Mouse (Mus musculus) neural tube, embryonic 12.5 days (tissue): ENCODE data around the gene Zbed6. TPM values are rescaled to one million over a fixed set of nuclear protein-coding genes. Genes with fewer than 3 reads are reported as not detected.
A peak's percentile ranks its signal among the peaks of the same experiment; 100 is the strongest.
"Not testable (repeated sequence)": the region's sequence is repeated elsewhere in the genome, so short reads cannot be mapped to it uniquely, and the experiment has no call there.

Source experiments
- ATAC-seq: fragments of 200-750 bp; cut with Nextera tagmentation; 2 replicates; pipeline ENCODE4 v1.8.0; 2017; ENCODE audit warnings: low read depth, mild to moderate bottlenecking, moderate TSS enrichment, moderate library complexity; ENCODE audit not compliant: low FRiP score
- H3K27ac ChIP-seq: fragments of 300-500 bp; sonication (generic); 2 replicates; pipeline ENCODE4 v1.5.1; 2016
- H3K27me3 ChIP-seq: fragments of 300-500 bp; sonication (generic); replicated peaks from 2 replicates; pipeline ENCODE4 v1.6.1; 2016; ENCODE audit warnings: mild to moderate bottlenecking
- H3K36me3 ChIP-seq: fragments of 300-500 bp; sonication (generic); 2 replicates; pipeline ENCODE4 v1.6.1; 2016; ENCODE audit warnings: mild to moderate bottlenecking
- H3K4me1 ChIP-seq: fragments of 300-500 bp; sonication (generic); 2 replicates; pipeline ENCODE4 v1.6.1; 2016
- H3K4me2 ChIP-seq: fragments of 300-500 bp; sonication (generic); replicated peaks from 2 replicates; pipeline ENCODE4 v1.6.1; 2016; ENCODE audit warnings: mild to moderate bottlenecking
- H3K4me3 ChIP-seq: fragments of 300-500 bp; sonication (generic); 2 replicates; pipeline ENCODE4 v1.5.1; 2016
- H3K9ac ChIP-seq: fragments of 300-500 bp; sonication (generic); 2 replicates; pipeline ENCODE4 v1.6.1; 2016; ENCODE audit warnings: mild to moderate bottlenecking
- H3K9me3 ChIP-seq: fragments of 300-500 bp; sonication (generic); 2 replicates; pipeline ENCODE4 v1.6.1; 2016; ENCODE audit warnings: mild to moderate bottlenecking
- WGBS: fragments of 180-500 bp; shearing (Covaris S2); methylation state at CpG from one replicate; pipeline ENCODE4 v1.1.7; 2016; 5-methylcytosine and 5-hydroxymethylcytosine counted together
- polyA plus RNA-seq: library from polyadenylated mRNA; unstranded; fragments of >200 nt; fragmentation: Nextera tagmentation; extraction: Ambion mirVana; gene quantifications from 2 replicates; pipeline ENCODE4 v1.2.1, GENCODE M21; 2016

Zbed6 gene
- polyA plus RNA-seq: not detected in 2 replicates

DNA sequence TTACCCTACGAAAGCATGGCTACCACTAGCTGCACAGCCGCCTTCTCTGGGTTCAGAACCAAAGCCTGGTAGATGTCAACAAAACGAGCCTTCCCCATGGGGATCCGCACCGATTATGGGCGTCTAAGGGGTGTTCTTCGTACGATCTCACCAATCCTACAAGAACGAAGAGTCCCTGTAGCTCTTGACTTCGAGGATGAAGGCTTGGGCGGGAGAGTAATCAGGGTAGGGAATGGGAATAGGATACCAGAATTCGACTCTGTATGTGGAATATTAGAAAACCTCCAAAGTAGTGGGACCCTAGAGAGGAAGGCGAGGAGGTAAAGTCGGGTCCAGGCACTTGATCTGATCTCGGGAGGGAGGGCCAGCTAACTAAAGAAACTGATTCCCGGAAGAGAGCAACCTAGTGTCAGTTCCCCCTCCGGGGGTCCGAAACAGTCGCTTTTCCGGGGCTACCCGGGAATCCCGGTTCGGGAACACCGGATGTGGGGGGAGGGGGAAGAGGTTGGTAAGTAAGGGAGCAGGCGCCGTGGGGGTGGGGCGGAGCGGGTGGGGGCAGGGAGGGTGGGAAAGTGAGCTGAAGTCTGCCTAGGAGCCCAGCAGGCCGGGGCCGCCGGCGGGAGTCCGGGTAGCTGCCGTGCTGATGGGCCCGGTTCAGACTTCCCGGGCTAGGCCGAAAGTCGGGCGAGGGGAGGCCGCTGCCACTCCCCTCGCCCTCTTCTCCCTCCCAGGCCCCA is at the start of gene Zbed6:
Gene Zbed6, minus strand, starts transcription at position 420 of the 737 bp plus-strand sequence.
- WGBS: 1% methylated on average over 41 of the region's 41 CpGs
- Histone ChIP-seq H3K9ac (peak within 1 kb of the TSS; percentile 91), H3K36me3 (peaks cover 22% of the 10 kb centered on the region; the same call in 1 of the 2 replicates), H3K9me3 (no peaks in the 10 kb centered on the region), H3K4me1 (peaks cover 42% of the 10 kb centered on the region), H3K27ac (peak within 1 kb of the TSS; percentile 76), H3K4me3 (peak within 1 kb of the TSS; percentile 87), H3K4me2 (peak within 1 kb of the TSS; percentile 92), H3K27me3 (no peaks in the 10 kb centered on the region)
- ATAC-seq: peak; percentile 84

DNA sequence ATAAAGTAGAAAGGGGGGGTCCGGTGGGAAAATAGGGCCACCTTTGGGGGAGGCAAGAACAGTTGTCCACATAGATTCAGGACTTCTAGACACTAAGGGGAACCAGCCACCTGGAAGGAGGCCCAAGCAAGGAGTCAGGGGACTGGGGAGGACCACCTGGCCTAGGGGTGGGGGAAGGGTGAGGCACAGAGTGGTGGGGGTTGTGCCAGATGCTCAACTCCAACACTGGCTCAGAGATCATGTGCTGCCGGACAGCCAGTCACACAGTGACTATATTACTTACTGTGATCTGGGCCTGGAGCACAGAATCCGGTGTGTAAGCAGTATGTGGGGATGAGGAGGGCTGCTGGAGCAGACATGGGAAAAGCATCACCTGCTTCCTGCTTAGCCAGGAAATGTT is 48.6 kb upstream of the Zbed6 start:
- H3K9ac ChIP-seq: no peak overlapping the region
- ATAC-seq: no peak
- no peak overlapping the region for H3K27ac ChIP-seq

GRCm38 (mm10) chr1:133701824-133702223 is 41.1 kb upstream of the Zbed6 start:
- H3K9ac ChIP-seq, ATAC-seq, H3K4me1 ChIP-seq, H3K36me3 ChIP-seq, H3K4me3 ChIP-seq, H3K9me3 ChIP-seq, H3K27ac ChIP-seq, H3K4me2 ChIP-seq, H3K27me3 ChIP-seq: not testable (repeated sequence)
- 10% methylated on average over 2 of the region's 2 CpGs for WGBS

More for the DNA sequence above, 48.6 kb upstream of the Zbed6 start:
- Histone ChIP-seq H3K4me3 (no peak overlapping the region), H3K4me2 (no peak overlapping the region), H3K9me3 (no peaks in the 10 kb centered on the region), H3K4me1 (0 out of 2 replicates have a peak, but pooled peaks cover 3% of the 10 kb centered on the region), H3K36me3 (peaks cover 9% of the 10 kb centered on the region; the same call in 1 of the 2 replicates), H3K27me3 (no peaks in the 10 kb centered on the region)
- 73% methylated on average over 3 of the region's 3 CpGs for WGBS

DNA sequence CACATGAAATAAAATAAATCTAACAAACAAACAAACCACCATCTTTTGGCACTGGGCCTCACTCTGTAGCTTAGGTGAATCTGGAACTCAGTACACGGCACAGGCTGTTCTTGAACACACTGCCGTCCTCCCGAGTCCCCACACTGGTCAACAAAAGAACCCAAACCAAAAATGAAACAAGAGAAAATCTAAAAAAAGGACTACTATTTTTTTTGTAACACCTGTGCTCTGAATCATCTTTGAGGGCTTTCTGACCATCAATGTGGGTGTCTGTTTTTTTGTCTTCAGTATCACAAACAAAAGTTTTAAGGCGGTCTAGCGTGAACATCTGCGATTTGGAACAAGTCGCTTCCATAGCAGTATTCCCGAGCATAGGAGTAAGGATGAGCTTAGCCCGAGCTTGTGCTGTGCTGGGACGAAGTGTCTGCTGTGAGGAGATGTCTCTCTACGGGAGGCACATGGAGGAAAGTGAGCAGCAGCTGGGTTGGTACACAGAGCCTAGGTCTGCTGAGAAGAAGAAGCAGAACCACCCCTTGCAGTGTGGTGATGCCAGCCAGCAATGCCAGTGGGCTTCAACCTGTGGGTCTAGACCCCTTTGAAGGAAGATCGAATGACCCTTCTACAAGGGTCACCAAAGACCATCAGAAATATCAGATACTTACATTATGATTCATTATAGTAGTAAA is 37.4 kb upstream of the Zbed6 start:
- Histone ChIP-seq H3K27me3 (no peaks in the 10 kb centered on the region), H3K9ac (no peak overlapping the region), H3K36me3 (no peaks in the 10 kb centered on the region), H3K4me3 (no peak overlapping the region), H3K27ac (no peak overlapping the region), H3K4me2 (no peak overlapping the region), H3K4me1 (peaks cover 14% of the 10 kb centered on the region; the same call in 1 of the 2 replicates), H3K9me3 (no peaks in the 10 kb centered on the region)
- ATAC-seq: no peak
- 95% methylated on average over 12 of the region's 12 CpGs for WGBS

DNA sequence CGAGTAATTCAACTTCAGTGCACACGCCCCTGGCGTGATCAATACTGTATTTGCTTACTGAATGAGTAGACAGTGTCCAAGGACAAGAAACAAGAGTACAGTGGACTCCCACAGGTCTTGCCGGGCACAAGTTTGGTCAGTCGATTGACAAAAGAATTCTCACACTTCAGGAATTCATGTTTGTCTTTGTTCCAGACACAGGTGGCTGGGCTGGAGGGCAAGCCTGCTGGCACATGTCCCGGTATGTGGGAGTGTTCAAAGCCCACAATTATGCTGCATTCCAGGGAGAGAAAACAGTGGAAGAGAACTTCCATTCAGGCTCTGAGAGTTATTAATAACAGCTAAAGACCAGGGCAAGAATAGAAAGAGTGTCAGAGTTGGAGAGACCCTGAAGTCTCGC is 35.2 kb upstream of the Zbed6 start:
- WGBS: 41% methylated on average over 7 of the region's 7 CpGs
- H3K27me3 ChIP-seq: no peaks in the 10 kb centered on the region
- peaks cover 14% of the 10 kb centered on the region; the same call in 1 of the 2 replicates for H3K4me1 ChIP-seq
- no peak overlapping the region for H3K9ac ChIP-seq
- ATAC-seq: no peak
- H3K27ac ChIP-seq: no peak overlapping the region
- no peak overlapping the region for H3K4me2 ChIP-seq
- H3K4me3 ChIP-seq: no peak overlapping the region
- H3K36me3 ChIP-seq: no peaks in the 10 kb centered on the region
- H3K9me3 ChIP-seq: no peaks in the 10 kb centered on the region

GRCm38 (mm10) chr1:133694876-133695275 is 34.2 kb upstream of the Zbed6 start:
- WGBS: 86% methylated on average over 1 of the region's 1 CpGs
- no peaks in the 10 kb centered on the region for H3K36me3 ChIP-seq
- H3K4me3 ChIP-seq: no peak overlapping the region
- H3K9me3 ChIP-seq: no peaks in the 10 kb centered on the region
- no peak overlapping the region for H3K27ac ChIP-seq
- no peak for ATAC-seq
- no peak overlapping the region for H3K9ac ChIP-seq
- peaks cover 14% of the 10 kb centered on the region; the same call in 1 of the 2 replicates for H3K4me1 ChIP-seq
- H3K27me3 ChIP-seq: no peaks in the 10 kb centered on the region
- H3K4me2 ChIP-seq: no peak overlapping the region

DNA sequence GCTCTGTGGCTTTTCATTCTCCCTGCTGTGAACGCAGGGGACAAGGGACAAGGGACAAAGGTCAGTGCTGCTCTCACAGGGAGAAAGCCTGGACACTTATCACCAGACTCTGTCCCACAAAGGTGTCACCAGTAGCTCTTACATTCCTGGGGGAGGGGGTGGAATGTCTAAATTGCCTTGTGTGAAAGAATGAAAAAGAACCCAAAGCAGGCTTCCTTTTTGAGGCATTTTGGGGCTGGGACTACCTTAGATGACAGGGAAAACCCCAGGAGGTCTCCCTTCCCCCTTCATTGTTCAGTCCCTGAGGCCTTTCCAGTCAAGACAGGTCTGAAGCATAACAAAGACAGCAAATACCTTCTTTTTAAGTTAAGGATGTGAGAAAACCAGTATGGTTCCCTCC is 33.6 kb upstream of the Zbed6 start:
- WGBS: 0% methylated on average over 1 of the region's 1 CpGs
- Histone ChIP-seq H3K27ac (no peak overlapping the region), H3K9me3 (no peaks in the 10 kb centered on the region)

DNA sequence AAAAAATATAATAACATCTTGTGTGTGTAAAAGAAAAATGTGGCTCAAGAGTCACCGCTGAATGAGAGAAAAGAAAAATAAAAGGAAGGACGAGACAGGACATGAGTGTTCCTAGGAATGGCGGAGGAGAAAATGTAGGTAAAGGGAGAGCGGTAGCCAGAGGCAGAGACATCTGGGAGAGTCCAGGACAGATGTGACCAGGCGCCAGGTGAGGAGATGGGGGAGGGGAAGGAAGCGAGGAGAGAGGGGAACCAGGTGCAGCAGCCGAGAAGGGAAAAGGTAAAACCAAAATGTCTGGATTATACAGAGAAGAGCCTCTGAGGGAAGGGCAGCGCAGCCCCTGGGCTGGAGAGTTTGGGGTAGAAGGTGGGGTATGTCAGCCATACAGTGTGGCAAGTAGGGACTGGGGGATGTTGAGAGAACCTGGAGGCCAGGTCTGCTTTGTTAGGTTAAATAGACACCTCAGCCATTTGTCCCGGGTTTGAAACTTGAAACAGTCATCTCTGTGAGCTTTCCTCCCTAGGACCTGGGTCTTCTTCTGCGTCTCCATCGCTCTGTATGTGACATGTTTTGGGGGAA is 32.9 kb upstream of the Zbed6 start:
- Histone ChIP-seq H3K36me3 (no peaks in the 10 kb centered on the region), H3K27me3 (no peaks in the 10 kb centered on the region), H3K9ac (no peak overlapping the region), H3K9me3 (no peaks in the 10 kb centered on the region), H3K4me1 (peaks cover 14% of the 10 kb centered on the region; the same call in 1 of the 2 replicates), H3K4me3 (no peak overlapping the region), H3K4me2 (no peak overlapping the region), H3K27ac (no peak overlapping the region)
- 70% methylated on average over 11 of the region's 11 CpGs for WGBS
- ATAC-seq: no peak

More for the DNA sequence above, 33.6 kb upstream of the Zbed6 start:
- Histone ChIP-seq H3K4me2 (no peak overlapping the region), H3K36me3 (no peaks in the 10 kb centered on the region), H3K4me3 (no peak overlapping the region), H3K27me3 (no peaks in the 10 kb centered on the region), H3K9ac (no peak overlapping the region), H3K4me1 (peaks cover 14% of the 10 kb centered on the region; the same call in 1 of the 2 replicates)
- no peak for ATAC-seq

DNA sequence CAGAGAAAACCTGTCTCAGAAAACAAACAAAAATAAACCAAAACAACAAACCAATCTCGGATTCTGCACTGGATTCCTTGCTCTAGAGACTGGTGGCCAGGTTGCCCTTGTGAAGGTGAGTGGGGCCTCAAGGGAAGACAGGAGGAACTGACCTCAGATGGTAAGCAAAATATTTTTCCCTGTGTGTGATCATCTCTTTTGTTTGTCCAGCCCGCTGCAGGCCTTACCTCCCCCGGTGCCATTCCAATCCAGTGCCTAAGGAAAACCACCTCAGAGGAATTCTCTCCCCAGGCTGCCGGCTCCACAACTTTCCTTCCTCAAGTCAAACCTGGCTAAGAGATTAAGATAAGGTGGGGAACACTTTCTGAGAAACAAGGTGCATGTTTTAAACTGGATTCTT is 31.5 kb upstream of the Zbed6 start:
- 47% methylated on average over 4 of the region's 4 CpGs for WGBS
- no peaks in the 10 kb centered on the region for H3K27me3 ChIP-seq

GRCm38 (mm10) chr1:133691046-133691445 is 30.4 kb upstream of the Zbed6 start:
- ATAC-seq: no peak
- H3K27me3 ChIP-seq: no peaks in the 10 kb centered on the region
- 95% methylated on average over 6 of the region's 6 CpGs for WGBS
- no peaks in the 10 kb centered on the region for H3K36me3 ChIP-seq
- no peak overlapping the region for H3K9ac ChIP-seq
- H3K4me1 ChIP-seq: peaks cover 14% of the 10 kb centered on the region; the same call in 1 of the 2 replicates
- H3K9me3 ChIP-seq: no peaks in the 10 kb centered on the region
- H3K4me3 ChIP-seq: no peak overlapping the region
- no peak overlapping the region for H3K27ac ChIP-seq
- no peak overlapping the region for H3K4me2 ChIP-seq

More for the DNA sequence above, 31.5 kb upstream of the Zbed6 start:
- Histone ChIP-seq H3K27ac (no peak overlapping the region), H3K4me2 (no peak overlapping the region), H3K36me3 (no peaks in the 10 kb centered on the region), H3K9me3 (no peaks in the 10 kb centered on the region), H3K4me1 (peaks cover 14% of the 10 kb centered on the region; the same call in 1 of the 2 replicates), H3K9ac (no peak overlapping the region), H3K4me3 (no peak overlapping the region)
- ATAC-seq: no peak

DNA sequence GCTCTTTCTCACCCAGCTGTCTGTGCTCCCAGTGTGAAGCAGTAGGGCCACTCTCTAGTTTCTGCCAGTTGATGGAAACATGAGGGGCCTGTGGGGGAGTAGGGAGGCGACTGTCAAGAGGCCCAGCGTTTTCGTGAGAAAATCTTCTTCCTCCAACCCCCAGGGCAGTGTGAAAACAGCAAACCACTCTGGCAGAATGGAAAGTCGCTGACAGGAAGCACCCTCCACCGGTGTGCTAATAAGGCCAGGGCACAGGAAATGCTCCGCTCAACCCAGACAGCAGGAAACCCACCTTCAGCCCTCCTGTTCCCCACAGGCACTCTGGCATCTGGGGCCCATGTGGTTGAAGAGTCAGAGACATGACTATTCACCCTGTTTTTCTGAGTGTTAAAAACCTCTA is 29.2 kb upstream of the Zbed6 start, which contains the start of gene Lax1:
Gene Lax1, minus strand, starts transcription at position 212 of the 400 bp plus-strand sequence.
- Histone ChIP-seq H3K4me2 (no peak within 1 kb of the TSS), H3K36me3 (no peaks in the 10 kb centered on the region), H3K9me3 (no peaks in the 10 kb centered on the region), H3K27ac (no peak within 1 kb of the TSS), H3K27me3 (no peaks in the 10 kb centered on the region), H3K4me1 (peaks cover 9% of the 10 kb centered on the region; the same call in 1 of the 2 replicates), H3K9ac (no peak within 1 kb of the TSS), H3K4me3 (no peak within 1 kb of the TSS)
- ATAC-seq: no peak
- 56% methylated on average over 6 of the region's 6 CpGs for WGBS

DNA sequence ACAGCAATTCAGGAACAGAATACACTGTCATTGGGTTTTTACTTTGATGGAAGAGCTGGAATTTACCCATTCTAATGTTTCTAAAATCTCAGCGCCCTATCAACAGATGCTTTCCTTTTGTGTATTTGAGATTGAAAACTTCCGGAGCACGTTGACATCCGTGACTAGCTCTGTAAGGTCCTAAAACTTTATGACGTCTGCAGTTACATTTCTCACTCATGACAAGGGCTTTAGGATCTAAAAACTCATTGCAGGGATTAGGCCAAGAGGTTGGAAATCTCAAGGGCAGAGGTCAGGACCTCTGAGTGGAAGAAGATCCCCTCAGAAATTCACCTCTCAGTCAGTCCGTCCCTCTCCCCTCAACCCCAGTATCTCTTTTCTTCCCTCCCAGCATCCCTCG is 27.6 kb upstream of the Zbed6 start:
- no peaks in the 10 kb centered on the region for H3K9me3 ChIP-seq
- H3K27me3 ChIP-seq: no peaks in the 10 kb centered on the region
- WGBS: 67% methylated on average over 7 of the region's 7 CpGs
- no peaks in the 10 kb centered on the region for H3K4me1 ChIP-seq
- no peak overlapping the region for H3K9ac ChIP-seq
- H3K27ac ChIP-seq: no peak overlapping the region
- no peaks in the 10 kb centered on the region for H3K36me3 ChIP-seq
- ATAC-seq: no peak
- no peak overlapping the region for H3K4me3 ChIP-seq
- H3K4me2 ChIP-seq: no peak overlapping the region
